Mouse (Mus musculus) layer of hippocampus, adult 11-12 months (tissue): ENCODE measurements around the gene Neurl2.
"Not testable (repeated sequence)": the region's sequence is repeated elsewhere in the genome, so short reads cannot be mapped to it uniquely, and the experiment has no call there.

Experiments used
- DNase-seq: peaks from one replicate; pipeline ENCODE4 v3.0.0; 2022; ENCODE audit warnings: low spot score

Gene Neurl2

DNA sequence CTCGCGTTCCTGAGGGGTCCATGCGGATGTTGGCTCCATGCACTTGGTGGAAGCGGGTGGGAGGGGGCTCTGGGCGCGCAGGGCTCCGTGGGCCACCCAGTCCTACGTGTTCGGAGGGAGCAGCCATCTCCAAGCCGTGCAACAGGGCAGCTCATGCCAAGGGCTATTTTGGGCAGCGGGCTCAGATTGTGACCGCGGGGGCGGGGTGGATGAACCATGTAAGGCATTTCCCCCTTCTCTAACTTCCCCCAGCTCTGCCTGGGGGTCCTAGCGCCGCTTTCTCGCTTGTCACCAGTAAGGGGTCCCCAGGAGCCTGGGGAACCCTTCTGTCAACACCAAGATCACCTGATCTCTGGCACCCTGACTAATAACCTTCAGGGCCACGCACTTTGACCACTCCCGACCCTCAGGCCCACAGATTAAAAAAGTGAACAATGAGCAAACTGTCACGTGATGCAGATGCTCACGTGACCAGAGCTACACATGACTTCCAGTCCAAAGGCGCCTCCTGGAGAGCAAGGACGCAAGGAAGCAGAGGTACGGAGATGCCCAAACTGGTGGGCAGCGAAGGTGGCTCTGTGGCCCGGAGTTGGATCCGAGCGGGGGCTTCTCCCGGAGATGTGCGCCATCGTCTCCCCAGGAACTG lies at the start of gene Neurl2:
TSS of gene Neurl2 (minus strand) at position 143 of the 646 bp plus-strand sequence.
- DNase-seq, result peak; percentile 97

DNA sequence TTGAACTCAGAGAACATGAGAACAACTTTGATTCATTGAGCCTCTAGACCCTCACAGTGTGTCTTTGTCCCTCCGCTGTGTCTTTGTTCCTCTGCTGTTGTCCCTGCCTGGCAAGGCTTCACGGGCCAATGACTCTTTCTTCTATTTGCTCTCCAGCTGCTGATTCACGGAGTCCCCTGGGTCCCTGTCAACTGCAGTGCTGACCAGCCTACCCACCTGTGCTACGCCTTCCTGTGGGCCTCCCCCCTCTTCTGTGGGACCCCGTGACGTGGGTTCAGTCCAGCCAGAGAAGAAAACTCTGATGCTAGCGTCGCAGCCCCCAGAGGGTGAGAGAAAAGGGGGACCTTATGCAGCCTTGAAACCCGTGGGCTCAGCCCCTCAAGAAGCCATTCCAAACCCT lies 49.4 kb upstream of the Neurl2 start:
- no peak for DNase-seq

DNA sequence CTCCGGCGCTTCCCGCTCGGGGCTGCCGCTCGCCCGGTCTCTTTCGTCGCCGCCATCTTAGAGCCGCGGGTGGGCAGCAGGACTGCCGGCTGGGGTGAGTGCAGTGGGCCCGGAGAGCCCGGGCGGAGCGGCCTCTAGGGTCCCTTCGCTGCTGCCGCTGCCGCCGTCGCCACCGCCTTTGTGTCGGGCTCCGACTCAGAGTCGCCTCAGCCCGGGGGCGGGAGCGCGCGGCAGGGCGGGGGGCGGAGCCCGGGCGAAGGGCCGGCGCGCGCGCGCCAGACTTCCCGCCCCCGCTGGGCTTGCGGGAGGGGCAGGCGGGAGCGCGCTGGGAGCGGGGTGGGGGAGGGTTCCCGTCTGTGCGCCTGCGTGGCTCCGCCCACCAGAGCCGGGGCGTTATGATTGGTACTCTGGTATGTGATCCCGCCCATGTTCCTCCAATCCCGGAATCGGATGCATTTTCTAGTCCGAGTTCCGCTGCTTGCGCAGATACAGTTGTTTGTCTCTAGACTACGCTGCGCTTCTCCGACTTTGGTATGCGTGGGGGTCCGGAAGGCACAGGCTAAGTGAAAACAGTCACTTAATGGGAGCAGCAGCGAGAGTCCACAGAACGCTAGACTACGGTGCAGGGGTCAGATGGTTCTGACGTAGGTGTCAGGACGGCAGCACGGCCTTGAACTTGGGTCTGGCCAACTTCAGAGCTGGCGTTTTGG lies 46.5 kb upstream of the Neurl2 start:
- DNase-seq, result peak; percentile 94

DNA sequence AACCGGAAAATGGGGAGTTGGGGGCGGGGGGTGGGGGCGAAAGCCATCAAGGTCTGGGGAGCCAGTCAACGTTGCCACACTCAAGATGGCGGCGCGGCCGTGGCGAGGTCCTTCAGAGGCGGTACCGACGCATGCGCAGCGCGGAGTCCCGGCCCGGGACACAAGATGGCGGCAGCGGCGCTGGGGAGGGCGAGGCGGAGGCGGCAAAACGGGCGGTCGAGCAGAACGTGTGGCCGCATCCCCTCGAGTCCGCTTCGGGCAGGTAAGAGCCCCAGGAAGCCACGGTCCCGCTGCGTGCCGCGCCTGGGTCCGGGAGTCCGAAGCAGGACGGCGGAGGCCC lies 45.9 kb upstream of the Neurl2 start, which contains the start of gene Pcif1:
TSS of gene Pcif1 (plus strand) at position 77 of the 340 bp plus-strand sequence.
- peak; percentile 93 for DNase-seq

DNA sequence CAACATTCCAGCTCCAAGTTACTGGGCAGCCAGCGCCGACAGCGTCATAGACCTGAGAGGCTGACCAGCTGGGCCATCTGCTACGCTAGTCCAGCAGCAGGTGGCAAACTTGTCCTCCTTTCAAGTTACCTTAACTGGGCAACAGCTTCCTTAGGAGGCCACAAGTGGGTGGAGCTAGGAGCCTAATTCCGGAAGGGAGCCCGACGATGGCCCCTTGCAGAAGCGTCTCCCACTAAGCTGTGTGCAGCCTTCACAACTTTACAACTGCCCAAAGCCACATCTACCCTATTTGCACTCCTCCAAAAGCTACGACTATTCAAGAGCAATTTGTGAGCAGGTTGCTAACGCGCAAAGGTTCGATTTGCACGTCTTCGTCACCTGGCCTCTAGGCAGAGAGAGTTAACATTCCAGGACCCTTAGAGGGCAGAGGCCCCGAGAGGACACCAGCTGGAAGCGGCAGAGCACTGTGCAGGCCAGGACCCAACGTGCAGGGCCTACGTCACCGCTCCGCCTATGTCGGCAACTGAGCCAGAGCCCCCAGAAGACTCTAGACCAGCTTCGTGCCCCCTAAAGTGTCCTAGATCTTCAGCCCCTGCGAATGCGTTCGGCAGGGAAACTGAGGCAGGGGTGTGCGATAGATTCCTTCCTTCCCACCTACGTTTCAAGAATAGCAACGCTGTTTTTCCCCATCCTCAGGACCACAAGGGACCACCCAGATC lies 45.4 kb upstream of the Neurl2 start:
- DNase-seq, result peak; percentile 57

DNA sequence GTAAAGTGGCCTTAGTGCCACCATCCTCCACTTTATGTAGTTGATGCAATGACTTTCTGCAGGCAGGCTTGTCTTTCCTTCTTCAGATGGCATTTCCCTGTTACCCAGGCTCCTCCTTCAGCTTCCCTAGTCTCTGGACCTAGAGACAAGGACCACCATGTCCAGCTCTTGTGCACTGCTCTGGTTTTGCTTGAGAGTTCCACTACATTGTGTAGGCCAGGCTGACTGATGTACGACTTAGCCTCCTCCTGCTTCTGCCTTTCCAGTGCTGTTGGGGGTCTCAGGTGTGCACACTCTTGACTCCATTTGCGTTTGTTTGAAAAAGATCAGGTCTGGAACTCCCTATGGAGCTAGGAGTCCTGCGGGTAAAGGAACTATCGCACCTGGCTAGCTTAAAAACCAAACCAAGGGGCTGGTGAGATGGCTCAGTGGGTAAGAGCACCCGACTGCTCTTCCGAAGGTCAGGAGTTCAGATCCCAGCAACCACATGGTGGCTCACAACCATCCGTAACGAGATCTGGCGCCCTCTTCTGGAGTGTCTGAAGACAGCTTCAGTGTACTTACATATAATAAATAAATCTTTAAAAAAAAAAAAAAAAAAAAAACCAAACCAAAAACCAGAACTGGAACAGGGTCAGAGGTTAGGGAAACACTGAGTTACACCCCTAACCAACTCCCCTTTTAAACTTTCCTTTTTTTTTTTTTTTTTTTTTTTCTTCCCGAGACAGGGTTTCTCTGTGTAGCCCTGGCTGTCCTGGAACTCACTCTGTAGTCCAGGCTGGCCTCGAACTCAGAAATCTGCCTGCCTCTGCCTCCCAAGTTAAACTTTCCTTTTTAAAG lies 44.3 kb upstream of the Neurl2 start:
- DNase-seq, result not testable (repeated sequence)

DNA sequence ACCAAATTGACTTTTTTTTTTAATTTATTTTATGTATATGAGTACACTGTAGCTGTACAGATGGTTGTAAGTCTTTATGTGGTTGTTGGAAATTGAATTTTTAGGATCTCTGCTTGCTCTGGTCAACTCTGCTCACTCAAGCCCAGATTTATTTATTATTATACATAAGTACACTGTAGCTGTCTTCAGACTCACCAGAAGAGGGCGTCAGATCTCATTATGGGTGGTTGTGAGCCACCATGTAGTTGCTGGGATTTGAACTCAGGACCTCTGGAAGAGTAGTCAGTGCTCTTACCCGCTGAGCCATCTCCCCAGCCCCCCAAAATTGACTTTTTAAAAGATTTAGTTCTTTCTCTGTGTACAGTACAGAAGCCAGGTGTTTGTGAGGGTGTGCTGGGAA lies 42.4 kb upstream of the Neurl2 start:
- not testable (repeated sequence) for DNase-seq

DNA sequence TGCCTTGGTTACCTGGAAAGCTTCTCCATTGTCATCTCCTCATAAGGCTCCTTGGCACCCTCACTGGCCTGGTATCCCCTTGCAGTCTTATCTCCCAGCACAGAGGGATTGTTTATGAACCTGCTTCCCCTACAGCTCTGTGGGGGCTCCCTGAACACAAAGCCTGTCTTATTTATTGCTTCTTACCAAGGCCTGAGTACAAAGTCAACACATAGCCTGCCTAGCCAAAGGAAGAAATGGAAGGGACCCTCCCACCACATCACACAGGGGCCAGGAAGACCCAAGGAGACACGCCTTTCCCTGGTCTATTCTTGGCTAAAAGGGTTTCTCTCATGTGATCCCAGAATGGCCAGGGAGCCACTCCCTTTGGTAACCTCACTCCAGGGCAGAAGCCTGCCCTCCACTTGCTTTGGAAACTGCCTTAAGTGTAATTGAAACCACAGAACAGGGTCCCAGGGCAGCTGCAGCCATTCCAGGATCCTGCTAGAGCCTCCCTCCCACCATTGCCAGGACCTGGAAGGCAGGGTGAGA lies 41.0 kb upstream of the Neurl2 start:
- no peak for DNase-seq

DNA sequence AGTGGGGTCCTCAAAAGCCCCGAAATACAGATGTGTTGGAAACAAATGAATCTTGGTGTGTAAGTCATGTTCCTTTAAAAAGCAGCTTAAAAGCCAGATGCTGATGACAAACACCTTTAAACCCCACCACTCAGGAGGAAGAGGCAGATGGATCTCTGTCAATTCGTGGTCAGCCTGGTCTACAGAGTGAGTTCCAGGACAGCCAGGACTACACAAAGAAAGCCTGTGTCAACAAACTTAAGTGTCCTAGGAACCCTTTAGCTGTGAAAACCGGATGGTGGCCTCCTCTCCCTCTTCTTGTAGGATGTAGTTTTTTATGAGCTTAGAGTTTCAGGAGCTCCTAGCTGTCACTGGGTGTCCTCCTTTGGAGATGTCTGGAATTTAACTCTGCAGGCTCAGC lies 40.4 kb upstream of the Neurl2 start:
- no peak for DNase-seq

DNA sequence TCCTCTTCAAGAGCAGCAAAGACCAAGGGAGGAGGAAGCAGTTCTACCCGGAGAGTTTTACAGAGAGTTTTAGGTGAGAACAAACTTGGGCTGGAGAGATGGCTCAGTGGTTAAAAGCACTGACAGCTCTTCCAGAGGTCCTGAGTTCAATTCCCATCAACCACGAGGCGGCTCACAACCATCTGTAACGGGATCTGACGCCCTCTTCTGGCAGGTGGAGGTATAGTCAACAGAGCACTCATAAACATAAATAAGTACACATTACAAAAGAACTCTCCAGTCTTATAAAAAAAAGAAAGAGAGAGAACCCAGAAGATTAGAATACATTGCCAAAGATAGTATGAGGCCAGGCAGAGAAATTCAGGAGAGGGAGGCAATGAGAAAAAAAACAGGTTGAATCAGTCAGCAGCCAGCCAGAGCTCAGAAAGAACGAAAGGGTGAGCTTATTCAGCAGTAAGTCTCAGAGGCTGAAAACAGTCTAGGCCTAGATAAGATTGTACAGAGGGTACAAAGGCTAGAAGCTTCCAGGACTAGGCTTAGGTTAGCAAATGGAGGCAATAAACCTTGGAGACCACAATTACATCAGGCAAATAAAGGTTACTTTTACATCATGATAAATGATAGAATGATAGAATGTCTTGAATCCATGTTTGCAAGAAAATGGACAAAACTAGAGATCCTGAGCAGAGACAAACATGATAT lies 38.5 kb upstream of the Neurl2 start:
- DNase-seq, result no peak

DNA sequence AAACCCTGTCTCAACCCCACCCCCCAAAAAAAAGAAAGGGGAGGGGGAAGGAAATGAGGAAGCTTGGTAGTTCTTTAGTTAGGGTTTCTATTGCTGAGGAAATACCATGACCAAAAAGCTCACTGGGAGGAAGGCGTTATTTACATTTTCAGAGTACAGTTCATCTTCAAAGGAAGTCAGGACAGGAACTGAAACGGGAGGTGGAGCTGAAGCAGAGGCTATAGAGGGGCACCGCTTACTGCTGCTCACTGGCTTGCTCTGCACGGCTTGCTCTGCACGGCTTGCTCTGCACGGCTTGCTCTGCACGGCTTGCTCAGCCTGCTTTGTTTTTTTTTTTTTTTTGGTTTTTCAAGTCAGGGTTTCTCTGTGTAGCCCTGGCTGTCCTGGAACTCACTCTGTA lies 35.2 kb upstream of the Neurl2 start:
- DNase-seq, result no peak

DNA sequence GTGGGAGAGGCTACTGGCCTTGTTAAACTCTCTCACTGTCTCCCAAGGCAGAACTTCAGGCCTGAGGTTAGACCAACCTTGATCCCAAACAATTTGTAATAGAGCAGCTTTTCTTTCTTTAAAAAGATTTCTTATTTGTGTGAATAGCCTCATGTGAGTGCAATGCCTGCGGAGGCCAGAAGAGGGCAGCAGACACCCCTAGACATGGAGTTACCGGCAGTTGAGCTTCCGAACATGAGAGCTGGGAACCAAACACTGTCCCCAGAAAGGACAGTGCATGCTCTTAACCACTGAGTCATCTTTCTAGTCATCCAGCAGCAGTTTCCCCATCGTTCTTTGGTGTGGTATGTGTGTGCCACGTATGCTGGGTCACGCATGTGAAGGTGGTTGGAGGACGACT lies 34.3 kb upstream of the Neurl2 start:
- DNase-seq, result no peak

DNA sequence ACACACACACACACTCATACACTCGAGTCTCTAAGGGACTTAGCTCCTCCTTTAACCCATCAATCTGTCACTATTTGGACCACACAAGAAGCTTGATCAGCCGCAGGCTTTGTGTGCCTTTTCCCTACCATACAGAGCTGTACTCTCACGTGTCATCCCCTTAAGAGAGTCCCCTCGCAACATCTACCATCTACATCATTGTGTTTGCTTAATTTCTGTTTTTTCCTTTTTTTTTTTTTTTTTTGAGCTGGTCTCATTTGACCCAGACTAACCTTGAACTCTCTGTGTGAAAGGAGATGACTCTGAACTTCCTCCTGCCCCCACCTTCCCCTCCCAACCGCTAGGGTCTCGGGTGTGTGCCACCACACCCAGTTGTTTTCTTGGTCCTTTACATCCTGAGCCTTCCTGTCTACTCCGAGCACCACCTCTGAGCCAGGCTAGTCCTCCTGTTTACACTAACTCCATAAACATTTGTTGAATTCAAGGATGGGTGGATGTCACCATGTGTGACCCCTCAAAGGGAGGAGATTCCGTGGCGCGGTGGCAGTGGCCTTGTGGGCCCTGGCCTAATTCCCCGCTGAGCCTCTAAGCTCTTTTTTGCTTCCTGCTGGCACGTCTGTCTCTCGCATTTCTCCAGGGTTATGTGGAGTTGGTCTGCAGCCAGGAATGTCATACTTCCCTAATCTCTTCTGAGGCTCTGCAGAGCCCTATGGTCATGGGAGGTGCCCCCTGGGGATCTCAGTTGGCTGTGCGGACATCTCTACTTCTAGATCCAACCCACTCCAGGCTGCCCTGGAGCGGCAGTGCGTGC lies 33.7 kb upstream of the Neurl2 start:
- no peak for DNase-seq

DNA sequence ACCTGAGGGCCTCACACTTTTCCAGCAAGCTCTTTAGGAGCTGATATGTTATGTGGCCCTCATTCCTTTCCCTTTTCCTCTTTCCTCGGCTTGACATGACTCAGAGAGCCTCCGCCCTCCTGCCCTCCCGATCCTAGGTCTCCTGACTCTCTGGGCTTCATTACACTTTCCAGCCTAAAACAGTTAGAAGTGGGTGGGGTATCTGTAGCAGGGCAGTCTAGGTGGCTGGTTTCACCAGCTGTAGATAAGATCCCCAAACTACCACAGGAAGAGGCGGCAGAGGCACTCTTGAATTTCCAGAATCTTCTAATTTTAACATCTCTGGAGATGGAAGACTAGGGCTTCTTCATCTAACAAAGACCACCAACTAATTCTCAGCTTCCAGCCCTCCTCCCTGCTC lies 31.3 kb upstream of the Neurl2 start:
- DNase-seq, result no peak

DNA sequence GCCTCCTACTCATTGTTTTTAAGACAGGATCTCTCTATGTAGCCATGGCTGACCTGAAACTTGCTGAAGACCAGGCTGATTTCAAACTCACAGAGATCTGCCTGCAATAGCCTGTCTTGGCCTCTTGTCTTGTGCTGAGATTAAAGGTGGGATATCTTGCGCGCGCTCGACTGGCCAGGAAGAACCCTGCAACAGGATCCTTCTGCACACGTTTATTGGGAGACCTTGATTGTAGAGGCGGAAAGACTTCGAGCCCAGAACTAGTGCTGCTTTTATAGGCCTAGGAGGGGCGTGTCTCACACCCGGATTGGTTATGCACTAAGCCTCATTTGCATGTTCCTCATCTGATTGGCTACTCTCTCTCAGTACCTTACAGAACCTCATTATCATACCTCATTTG lies 30.2 kb upstream of the Neurl2 start:
- DNase-seq, result not testable (repeated sequence)

DNA sequence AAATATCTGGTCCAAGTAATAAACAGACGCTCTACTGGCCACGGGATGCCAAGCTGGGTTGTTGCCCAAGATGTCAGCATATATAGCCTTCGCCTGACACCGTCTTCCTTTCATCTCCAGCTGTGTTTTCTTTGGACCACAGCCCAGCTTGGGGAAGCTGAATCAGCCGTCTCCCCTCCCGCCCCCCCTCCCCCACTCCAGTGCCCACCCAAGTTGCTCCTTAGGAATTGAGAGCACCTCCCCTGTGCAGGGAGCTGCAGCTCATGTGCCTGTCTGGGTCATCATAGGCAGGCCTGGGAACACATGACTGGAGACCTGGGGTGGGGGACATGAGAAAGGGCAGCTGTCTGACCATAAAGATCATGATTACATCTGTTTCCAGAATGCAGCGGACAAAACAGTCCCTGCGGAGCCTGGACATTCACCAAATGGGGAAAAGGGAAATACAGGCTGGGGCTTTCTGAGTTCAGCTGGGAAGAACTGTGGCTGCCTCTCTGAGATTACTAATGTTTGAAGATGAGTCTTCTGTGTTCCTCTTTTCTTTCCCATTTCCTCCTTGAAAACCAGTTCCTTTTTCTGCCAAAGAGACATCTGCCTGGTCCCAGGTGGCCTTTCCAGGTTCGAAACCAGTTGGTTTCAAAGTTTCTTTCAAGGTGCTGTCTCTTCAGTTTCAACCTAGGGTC lies 29.1 kb upstream of the Neurl2 start:
- DNase-seq, result no peak

DNA sequence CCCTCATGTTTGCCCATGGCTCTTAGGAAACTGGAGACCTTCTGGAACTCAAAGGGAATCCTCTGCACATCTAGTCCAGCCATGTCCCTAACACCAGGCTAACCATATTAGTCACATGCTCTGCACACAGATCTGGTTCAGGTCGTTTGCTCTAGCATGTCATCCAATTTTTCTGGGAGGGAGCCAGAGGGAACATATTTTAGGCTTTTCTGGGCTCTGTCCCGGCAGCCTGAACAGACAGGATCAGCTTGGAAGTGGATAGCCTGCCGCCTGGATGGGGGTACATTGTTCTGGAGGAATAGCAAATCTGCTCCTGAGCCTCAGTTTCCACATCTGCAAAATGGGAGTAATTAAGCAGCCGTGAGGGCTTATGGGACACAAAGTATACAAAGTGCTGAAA lies 27.8 kb upstream of the Neurl2 start:
- DNase-seq, result no peak

DNA sequence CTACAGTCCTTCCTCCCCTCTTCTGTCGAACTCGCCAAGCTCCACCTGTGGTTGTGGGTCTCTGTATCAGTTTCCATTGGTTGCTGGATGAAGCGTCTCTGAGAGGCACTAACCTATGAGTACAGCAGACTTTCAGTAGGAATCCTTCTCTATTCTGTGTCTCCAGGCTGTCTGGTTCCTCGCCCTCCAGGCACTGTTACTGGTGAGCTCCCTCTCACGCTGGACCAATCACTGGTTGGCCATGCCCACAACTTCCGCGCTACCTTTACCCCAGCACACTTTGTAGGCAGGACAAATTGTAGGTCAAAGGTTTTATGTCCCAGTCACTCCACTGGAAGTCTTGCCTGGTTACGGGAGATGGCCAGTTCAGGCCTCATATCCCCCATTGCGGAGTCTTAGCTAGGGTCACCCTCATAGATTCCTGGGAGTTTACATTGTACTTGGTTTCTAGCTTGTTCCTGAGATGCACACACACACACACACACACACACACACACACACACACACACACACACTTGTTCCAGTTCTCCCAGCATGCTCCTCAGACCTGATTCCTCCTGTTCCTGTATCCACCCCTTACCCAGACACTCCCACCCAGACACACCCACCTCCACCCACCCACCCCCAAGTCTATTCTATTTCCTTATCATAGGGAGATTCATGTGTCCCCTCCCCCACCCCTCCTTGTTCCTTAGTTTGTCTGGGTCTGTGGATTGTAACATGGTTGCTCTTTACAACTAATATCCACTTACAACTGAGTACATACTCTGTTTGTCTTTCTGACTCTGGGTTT lies 26.6 kb upstream of the Neurl2 start:
- no peak for DNase-seq

DNA sequence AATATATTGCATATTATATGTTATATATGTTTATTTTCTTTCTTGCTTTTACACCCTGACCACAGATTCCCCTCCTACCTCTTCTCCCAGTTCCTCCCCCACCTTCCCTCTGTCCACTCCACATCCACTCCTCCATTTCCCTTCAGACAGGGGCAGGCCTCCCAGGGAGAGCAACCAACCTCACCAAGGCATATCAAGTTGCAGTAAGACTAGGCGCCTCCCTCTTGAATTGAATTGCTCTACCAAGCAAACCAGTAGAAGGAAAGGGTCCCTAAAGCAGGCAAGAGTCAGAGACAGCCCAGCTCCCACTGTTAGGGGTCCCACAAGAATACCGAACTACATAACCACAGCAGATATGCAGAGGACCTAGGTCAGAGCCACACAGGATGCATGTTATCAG lies 25.9 kb upstream of the Neurl2 start:
- DNase-seq, result no peak
